Mouse (Mus musculus) kidney, adult 8-10 months (tissue): ENCODE measurements around the gene Tmsb10.

Experiments
- DNase-seq, 2 experiments: peaks; one replicate each; pipeline ENCODE4 v3.0.0; 2022

The Tmsb10 gene

DNA sequence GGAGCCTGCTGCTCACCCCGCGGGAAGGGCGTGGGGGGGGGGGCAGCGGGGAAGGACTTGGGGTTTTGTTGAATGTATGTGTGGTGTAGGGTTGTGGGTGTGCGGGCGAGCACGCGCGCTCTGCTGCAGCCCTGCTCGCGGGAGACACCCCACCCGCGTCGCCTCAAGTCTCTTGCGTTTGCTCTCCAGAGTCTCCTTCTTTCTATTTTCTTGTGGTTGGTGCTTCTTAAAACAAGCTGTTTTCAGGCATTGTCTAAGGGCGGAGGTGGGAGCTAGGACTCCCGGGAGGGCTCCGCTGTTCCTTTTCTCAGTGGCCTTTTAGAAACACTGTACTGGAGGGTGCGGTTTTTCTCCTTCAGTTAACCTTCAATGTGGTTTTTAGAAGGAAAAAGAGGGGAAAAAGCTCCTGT lies at the start of gene Tmsb10:
Gene Tmsb10 (minus strand): TSS at position 87 of the 410 bp plus-strand sequence.
- DNase-seq = no peak

DNA sequence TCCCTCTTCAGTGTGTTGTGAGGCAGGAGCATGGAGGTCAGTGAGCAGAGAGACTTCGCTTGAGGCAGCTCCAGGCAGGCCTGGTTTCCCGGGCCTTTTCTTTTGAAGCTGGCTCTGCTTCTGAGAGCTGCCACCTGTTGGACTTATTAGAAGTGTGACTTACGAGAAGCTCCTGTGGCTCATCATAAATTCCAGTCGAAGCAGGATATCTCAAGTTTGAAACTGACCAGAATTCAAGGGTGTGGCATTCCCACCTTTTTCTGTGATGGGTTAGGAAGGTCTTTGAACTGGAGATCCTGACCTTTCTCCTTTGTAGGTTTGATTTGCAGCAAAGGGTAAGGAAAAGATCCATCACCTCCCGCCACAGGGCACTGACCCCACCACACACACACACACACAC lies 45.1 kb upstream of the Tmsb10 start:
- no peak for DNase-seq

GRCm38 (mm10) chr6:73002391-73002790 lies 43.8 kb upstream of the Tmsb10 start:
- DNase-seq = no peak

DNA sequence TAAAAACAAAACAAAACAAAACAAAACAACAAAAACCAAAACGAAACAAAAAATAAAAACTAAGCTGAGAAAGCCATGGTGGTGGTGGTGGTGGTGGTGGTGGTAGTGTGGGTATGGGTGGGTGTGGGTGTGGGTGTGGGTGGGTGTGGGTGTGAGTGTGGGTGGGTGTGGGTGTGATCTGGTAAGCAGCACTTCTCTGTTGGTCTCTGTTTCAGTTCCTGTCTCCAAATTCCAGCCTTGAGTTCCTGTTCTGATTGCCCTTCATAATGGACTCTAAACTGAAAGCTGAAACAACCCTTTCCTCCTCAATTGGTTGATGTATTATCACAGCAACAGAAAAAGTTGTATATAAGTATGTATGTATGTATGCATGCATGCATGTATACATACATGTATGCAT lies 40.3 kb upstream of the Tmsb10 start:
- DNase-seq = no peak

DNA sequence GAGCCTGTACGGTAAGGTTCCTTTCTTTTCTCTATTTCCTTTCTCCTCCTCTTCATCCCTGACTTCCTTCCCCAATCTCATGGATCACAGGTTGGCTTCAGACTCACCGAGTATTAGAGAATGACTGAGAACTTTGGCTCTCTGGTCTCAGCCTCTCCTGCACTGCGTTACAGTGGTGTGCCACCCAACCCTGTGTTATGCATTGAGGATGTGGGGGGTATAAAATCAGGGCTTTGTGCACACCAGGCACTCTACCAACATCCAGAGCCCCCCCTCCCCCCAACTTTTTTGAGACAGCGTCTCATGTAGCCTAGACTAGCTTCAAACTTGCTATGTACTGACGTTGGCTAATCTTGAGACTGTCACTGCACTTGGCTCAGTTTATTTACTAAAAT lies 35.1 kb upstream of the Tmsb10 start:
- DNase-seq = no peak

- no peak for DNase-seq
Observed at GRCm38 (mm10) chr6:72993054-72993687, 34.6 kb upstream of the Tmsb10 start.

DNA sequence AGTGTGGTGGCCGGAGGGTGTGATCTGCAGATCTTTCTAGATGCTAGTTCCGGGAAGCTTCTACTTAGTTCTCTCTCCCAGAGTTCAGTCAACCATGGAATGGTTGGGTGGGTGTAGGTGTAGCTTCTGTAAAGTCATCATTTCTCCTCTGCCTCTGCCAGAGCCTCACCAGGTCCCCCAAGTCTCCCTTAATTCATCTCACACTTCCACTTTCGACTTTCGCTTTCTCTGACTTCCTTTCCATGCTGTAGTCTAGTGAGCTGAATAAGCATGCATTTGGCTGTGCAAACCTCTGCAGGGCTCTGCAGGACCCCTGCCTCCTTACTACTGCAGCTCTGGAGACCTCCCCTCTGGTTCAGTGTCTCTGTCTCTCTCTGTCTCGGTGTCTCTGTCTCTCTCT lies 31.7 kb upstream of the Tmsb10 start:
- DNase-seq = no peak

- DNase-seq = no peak
Observed at GRCm38 (mm10) chr6:72989028-72989736, 30.6 kb upstream of the Tmsb10 start.

DNA sequence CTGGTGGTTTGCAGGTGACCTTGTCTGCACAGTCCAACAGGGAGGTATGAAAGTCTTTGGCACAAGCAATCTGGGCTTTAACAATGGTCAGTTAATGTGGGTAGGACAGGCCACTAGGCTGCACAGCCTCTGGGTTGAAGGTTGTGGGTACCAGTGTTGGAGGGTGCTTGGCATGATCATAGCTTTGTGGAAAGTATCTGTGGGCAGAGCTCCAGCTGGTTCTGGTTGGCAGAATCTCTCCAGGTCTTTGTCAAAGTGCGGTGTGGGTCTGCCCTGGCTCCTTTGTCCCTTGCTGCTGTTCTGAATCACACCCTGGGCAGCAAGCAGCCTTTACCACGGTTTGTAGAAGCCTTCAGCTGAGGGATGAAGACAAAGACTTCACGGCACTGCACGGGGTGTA lies 24.0 kb upstream of the Tmsb10 start:
- no peak for DNase-seq

GRCm38 (mm10) chr6:72981851-72982250 lies 23.3 kb upstream of the Tmsb10 start:
- no peak for DNase-seq

DNA sequence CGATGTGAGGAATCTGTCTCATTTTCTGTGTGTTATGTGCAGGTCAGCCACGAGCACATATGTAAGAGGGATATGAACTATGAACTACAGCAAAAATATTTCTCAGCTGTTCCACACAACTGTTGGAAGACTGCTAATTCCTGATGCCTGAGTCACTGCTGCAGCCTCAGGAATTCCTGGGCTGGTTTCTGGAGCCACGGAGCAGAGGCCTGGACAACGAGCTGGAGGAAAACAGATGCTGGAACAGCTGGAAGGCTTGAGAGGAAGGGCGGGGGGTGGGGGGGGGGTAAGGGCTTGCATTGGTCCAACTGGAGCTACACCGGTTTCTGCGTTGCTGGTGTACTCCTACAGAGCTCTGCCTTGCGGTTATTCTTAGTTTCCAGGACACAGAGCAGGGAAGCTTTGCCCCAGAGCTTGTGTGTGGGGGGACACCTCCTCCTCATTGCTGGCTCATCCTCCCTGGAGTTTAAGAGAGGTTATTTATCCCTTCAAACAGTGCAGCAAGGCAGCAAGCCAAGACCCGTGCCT lies 22.6 kb upstream of the Tmsb10 start:
- DNase-seq = peak; percentile 16 to 27

GRCm38 (mm10) chr6:72976866-72977265 lies 18.3 kb upstream of the Tmsb10 start:
- no peak for DNase-seq

DNA sequence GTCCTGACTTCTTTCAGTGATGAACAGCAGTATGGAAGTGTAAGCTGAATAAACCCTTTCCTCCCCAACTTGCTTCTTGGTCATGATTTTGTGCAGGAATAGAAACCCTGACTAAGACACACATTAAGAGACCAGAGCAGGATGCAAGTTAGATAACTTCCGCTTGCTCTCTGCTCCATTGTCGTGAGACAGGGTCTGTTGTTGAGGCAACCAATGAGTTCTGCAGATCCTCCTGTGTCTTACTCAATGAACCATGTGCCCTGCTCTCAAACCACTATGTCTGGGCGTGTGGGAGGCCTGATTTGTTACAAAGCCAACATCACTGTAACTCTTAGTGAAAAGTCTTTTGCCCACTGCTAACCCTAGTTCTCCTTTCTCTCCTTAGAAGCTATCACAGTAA lies 12.5 kb upstream of the Tmsb10 start:
- no peak for DNase-seq

DNA sequence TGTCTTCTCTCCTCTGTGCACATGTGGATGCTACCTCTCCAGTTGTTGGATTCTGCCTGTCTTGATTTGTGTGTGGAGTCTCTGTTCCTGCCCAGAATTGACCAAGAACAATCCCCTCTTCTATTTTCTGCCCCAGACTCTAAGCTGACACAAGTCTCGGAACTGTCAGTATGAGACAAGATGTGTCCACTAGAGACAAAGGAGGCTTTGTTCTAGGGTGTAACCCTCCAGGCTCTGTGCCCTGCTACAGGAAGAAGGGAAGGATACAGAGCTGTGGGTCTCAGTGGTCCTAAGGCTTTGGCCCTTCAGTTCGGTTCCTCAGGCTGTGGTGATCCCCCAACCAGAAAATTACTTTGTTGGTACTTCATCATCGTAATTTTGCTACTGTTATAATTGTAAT lies 11.2 kb upstream of the Tmsb10 start:
- no peak for DNase-seq

- no peak for DNase-seq
Observed at GRCm38 (mm10) chr6:72965199-72965598, 6.7 kb upstream of the Tmsb10 start.

DNA sequence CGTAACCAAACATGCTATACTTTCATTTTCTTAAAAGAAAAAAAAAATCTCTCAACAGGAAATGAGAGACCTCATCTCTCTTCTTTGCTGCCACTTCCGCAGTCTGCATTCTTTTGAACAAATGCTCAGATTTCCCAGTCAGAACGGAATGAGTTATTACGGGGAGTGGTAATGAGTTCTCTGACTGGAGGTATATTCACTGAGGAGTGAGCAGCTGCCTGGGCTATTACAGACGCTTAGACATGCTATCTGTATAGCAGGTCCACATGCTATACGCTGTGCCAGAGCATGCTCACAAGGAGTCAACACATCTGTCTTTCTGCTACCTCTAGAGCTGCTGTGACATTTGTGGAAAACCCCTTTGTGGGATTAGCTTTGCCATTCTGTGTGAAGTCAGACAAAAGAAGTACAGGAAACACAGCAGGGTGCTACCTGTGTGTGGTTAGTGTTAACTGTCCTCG lies 3.8 kb upstream of the Tmsb10 start:
- no peak for DNase-seq

- no peak for DNase-seq
Observed at GRCm38 (mm10) chr6:72961603-72962002, 3.1 kb upstream of the Tmsb10 start.

DNA sequence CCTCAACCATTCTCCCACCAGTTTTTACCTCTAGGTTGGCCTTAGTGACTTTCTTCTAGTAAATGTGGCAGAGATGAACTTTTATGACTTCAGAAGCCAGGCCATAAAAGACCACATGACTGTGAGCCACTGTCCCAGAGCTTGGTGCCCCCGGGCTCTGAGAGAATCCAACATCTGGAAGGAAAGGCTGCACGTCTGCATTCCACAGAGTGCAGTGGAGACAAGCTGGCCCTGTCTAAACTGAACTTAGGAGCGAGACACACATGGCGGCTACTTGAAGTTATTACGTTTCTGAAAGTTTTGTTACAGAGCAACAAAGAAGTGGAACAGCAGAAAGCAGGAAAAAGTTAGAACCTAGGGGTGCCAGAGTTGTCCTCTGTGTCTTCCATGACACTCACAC lies 2.1 kb upstream of the Tmsb10 start:
- no peak for DNase-seq

- no peak for DNase-seq
Observed at GRCm38 (mm10) chr6:72959175-72959574, 627 bp upstream of the Tmsb10 start.

GRCm38 (mm10) chr6:72957676-72958641 lies 589 bp downstream of the Tmsb10 start:
- DNase-seq = peak; percentile 45 to 69

- DNase-seq = no peak
Observed at GRCm38 (mm10) chr6:72957093-72957435, 1.5 kb downstream of the Tmsb10 start.

DNA sequence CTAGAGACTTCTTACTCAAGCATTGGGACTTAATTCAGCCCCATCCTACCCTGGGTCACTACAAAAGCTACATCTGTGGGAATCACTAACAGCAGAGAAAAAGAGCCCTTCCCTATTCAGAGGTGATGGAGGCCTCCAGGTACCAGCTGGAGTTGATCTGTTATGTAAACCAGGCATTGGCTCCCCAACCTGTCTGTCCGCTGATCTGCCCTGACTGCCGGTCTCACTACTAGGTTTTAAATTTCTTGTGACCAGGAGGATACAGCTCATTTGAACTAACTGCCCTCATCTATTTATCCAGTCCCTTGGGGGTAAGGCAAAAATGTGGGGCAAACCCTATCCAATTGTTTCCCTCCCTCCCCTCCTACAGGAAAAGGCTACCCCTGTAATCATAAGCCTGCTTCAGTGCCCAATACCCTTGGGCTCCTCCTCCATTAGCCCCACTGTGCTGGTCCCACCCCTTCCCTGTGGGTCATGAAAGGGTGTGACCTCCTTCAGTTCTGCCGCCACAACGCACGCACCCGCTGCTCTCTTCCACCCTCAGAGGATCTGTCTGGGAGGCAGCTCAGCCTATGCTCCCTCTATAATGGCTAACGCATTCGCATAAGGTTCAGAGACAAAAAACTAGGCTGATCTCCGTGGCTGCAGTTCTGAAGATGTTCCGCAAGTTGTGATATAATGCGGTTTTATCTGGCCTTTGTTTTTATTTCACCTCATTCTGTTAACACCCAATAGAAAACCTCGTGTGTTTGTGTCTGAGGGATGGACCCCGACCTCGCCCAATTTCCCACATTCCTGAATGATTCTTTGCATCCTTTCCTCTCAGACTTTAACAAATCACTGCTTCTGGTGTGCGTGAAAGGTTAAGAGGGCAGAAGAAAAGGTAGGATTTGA lies 2.1 kb downstream of the Tmsb10 start:
- DNase-seq = no peak
